Mouse (Mus musculus) gonadal fat pad, adult 2 months (tissue): ENCODE results near the gene Limd1. TPM values are rescaled to one million over a fixed set of nuclear protein-coding genes. Genes with fewer than 3 reads are reported as not detected.

ENCODE experiments used
- DNase-seq: peaks from one replicate; pipeline ENCODE4 v3.0.0-alpha.2; 2012; ENCODE audit warnings: low read depth
- polyA plus RNA-seq: library from polyadenylated mRNA; depleted of rRNA; stranded (reverse); fragments of >200 nt; gene quantifications from 2 replicates; pipeline ENCODE4 v1.2.3, GENCODE M21; 2012

Limd1 gene
- polyA plus RNA-seq, 1 experiment: 44.7 TPM

DNA sequence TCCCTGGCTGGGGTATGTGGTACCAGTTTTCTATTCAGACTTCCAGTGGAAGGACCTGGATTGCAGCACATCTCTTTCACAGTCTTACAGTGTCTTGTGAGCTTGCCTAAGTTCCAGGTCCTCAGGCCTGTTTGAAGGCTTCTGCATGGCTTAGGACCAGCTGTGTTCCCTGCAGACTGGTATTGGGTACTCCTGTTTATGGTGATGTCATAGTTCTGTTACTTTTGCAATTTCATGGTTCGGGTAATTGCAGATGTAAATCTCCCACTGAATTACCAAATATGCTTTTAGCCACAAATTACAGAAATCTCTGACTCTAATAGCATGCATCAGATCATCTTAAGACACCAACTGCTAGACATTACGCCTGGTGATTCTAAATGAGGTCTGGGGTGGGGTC lies 36.6 kb downstream of the Limd1 start:
- no peak for DNase-seq

DNA sequence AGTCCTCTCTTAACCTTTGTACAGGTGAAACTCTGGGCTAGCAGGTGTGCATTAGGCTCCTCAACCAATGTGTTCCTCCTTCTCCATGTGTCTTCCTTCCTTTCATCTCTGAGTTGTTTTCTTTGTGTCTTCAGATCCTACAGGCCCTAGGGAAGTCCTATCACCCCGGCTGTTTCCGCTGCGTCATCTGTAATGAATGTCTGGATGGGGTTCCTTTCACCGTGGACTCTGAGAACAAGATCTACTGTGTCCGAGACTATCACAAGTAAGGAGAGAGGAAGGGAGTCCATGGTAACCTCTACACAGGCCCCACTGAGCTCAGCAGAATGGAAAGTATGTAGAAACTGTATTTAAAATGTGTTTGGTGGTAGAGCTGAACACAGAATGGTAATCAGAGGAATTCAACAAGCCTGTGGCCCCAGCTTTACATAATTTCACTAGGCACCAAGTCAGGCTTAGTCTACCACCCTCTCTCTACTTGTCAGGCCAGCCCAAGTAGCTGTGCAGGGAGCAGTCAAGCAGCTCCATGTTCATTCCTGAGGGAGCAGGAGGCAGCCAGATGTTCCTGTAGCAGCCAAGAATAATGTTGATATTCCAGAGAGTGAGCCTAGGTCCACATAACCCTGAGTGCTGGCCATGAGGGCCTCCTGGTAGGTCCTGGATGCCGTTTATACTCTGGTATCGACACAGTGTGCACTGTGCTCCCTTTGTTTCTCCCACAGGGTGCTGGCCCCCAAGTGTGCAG lies 38.3 kb downstream of the Limd1 start:
- no peak for DNase-seq

DNA sequence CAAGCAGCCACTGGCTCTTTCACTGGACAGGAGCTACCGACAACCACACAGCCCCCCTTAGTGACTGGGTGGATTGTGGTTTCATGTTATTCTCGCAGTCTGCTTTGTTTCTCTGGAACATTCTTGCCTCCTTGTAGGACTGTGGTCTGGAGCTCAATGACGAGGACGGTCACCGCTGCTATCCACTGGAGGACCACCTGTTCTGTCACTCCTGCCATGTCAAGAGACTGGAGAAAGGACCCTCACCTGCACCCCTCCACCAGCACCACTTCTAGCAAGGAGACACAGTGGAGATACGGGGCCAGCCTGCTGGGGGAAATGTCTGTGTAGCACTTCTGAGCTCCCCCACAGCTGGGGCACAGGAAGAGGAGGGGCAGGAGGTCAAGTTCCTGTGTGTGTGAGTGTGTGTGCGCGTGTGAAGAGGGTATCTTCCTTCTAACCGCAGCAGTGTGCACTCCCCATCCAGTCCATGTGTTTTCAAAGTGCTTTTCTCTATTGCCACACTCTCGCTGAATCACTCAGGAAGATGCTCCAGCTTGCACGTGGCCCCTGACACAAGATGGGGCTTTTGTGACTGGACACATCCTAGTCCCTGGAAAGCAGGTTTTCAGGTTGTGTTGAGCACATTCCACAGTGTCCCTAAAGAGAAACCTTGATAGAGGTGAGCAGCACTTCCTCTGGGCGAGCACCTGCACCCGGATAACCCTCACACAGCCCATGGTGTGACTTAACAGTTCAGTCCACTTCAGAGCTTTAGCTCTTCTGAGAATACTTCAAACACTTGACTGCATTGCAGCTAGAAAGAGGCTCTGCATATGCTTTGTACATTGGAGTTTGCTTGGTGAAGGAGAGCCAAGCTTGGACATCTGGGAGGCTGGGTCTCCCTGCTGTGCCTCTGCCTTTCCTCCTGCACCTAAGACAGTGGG lies 40.7 kb downstream of the Limd1 start:
- DNase-seq: no peak

DNA sequence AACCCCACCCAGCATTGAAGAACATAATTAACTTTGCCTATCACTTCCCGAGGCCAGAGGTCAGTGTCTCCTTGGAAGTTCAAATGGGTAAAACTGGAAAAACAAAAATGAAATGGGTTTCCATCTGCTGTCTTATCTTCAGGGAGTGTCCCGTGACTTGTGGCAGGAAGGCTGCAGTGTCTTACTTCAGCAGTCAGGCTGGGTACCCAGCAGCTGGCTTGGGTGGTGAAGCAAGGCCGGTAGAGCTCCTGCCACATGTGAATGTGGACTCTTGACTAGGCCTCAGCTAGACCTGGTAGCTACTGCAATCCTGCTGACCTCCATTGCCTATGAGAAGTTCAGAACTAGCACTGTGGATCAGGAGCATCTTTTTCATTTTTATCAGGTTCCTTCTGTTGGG lies 42.2 kb downstream of the Limd1 start:
- DNase-seq: no peak

DNA sequence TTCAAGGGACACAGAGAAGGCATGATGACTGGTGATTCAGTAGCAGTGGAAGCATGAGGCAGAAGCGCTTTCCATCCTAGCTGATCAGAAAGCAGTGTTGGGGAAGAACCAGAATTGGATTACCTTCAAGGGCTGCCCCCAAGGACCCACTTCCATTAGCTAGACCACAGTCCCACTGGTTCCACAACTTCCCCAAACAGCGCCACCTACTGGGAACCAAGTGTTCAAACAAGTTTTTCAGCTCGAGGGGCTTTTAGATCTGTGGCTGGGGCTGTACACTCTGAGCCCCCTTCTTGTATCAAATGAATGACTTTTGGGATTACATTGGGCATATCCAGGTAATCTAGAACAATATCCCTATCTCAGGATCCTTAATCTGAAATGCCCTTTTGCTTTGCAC lies 45.2 kb downstream of the Limd1 start:
- DNase-seq: no peak

DNA sequence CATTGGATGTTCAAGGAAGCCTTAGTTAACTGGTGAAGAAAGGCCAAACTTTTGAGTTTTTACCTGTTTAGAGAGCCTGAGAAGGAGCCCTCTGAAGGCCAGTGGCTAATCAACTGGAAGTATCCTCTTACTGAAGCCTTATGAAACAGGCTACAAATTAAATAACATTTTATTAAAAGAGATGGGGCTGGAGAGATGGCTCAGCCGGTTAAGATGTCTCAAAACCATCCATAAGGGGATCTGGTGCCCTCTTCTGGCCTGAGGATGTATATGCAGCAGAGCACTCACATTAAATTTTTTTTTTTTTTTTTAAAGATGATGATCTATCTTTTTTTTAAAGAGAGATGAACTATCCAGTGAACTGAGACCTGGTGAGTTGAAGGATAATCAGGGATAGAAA lies 46.6 kb downstream of the Limd1 start:
- DNase-seq: no peak

DNA sequence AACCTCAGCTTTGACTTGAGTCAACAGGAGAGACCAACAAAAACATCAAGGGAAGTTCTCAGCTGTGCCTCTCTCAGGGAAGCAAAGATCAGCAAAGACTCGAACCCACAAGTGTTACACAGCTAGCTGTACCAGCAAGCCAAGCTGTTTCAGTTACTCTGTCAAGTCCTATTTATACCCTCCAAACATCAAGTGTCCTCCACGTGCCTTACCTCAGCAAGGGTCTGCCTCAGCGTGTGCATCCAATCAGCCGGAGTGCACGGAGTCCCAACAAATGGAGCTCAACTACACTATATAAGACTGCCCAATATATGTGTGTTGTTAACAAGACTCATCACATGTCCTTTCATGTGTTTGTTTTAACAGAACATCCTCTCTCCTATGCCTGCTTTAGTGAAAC lies 48.0 kb downstream of the Limd1 start:
- no peak for DNase-seq

DNA sequence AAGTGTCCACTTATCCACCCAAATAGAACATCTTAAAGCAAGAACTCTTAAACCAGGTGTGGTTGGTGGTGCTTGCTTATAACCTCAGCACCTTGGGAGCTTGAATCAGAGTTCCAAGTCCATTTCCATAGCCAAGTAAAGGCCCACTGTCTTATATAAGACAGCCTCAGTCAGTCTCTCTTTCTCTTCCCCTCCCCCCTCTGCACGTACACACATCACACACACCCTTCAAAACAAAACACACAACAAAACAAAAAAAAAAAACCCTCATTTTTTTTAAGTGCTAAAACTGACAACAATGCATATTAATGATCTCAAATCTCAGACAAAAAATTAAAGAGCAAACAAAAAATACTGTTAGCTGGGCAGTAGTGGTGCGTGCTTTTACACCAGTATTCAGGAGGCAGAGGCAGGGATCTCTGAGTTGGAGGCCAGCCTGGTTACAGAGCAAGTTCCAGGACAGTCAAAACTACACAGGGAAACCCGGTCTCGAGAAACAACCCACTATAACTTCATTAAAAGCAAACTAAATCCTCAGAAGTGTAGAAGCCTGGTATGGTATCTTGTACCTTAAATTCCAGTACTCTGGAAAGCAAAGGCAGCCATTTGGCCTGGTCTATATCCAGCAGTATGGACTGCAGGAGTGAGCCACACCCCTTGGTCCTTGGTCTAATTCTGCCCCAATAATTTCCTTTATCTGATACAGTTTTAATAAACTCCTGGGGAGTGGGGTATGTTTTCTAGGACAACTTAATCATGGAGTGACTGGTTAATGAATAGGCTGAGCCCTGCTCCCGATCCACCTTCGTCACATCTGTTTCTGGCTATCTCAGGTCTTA lies 49.8 kb downstream of the Limd1 start:
- no peak for DNase-seq

DNA sequence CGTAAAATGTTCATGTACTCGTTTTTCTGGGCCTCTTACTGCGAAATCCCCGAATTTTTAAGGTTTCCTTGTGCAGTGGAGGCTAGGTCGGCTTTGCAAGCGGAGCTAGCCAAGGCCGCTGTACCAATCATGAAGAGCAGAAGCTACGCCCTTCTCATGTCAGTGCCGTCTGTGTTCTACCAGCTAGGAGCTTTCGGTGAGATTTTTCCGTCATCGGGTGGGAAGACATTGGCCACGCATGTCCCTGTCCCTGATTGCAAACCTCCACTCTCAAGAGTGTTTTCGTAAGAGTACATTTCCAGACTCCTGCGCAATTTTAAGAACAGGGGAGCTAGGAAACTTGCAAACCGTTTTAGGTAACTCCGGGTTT lies 50.4 kb downstream of the Limd1 start:
- DNase-seq: no peak

DNA sequence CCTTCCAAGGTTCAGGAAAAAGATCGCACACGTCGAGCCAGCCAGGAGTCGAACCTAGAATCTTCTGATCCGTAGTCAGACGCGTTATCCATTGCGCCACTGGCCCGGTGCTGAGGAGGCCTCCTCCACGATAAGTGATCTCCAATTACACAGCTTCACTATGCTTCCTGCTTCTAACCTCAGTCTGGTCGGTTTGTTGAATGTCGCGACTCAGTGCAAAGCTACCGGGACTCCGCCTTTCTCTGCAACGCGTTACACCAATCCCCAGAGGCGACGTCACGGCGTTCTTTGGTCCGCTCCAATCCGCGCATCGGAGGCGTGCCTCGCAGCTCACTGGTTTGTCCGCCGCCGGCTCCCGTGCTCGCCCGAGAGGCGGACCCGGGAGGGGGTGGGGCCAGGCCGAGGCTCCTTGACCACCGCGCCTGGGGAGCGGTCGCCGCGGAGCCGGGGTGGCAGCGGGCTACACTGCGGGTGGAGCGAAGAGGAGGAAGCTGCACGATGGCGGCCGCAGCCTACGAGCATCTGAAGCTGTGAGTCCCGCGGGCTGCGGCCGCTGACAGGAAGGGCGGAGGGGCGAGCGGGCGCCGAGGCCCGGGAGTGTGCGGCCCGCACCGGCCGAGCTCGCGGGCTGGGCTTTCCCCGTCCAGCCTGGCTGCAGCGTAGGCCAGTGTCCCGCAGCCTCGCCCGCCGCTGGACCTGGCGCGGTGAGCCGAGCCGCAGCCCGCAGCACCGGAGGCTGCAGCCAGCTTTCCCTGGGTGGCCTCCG lies 51.1 kb downstream of the Limd1 start, which contains the start of gene Sacm1l:
Gene Sacm1l, plus strand, starts transcription at position 368 of the 766 bp plus-strand sequence.
- DNase-seq: peak; percentile 97

DNA sequence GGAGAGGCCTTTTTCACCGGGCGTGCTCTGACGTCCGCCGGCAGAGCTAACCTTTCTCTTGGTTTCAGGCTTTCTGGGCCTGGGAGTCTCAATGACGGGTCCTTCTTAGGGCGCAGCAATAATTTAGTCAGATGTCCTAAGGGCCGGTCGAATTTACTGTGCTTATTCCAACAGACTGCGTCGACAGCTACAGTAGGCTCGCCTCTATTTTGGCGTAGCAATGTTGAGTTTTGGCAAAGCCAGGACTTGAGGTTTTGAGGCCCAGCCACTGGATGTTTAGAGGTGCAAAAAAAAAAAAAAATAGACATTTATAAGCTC lies 51.6 kb downstream of the Limd1 start:
- DNase-seq: no peak

DNA sequence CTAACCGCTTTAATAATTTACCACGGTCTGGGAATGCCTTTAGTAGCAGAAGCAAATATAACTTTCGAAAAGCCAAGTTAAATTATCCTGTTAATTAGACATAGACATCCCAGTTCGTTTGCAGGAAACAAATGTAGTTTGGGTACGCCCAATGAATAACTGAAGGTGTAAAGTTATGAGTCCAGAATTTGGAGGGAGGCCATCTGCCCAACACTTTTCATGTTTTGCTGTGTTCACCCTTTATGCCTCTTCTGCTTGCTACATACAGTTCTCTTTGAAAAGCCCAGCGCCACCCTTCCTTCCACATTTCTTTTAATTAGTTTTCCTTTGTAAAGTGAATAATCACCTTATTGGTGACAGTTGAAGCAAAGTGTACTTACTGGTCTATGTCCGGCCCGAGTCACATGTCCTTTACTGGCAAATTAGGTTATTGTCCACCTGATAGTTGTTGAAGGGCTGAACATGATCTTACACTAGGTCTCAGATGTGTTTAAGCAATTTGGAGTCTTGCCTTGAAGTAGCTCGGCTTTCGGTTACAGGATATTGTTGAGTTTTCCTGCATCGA lies 52.1 kb downstream of the Limd1 start:
- no peak for DNase-seq

DNA sequence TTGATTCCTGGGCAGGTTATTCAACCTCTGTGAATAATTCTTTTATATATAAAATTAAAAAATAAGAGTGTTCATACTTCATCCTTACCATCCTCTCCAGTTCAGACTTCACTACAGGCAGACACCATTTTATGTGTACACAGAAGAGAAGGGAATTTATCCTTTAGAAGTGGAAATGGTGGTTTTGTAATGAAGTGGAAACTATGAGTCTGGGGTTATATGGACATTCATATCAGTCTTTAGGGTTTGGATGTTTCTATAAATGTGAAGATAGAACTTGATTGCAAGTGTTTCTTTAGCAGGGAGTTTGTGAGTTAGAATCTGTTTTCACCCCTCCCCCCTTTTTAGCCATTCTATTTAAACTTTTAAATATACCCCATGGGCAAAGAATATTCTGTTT lies 52.7 kb downstream of the Limd1 start:
- DNase-seq: no peak

DNA sequence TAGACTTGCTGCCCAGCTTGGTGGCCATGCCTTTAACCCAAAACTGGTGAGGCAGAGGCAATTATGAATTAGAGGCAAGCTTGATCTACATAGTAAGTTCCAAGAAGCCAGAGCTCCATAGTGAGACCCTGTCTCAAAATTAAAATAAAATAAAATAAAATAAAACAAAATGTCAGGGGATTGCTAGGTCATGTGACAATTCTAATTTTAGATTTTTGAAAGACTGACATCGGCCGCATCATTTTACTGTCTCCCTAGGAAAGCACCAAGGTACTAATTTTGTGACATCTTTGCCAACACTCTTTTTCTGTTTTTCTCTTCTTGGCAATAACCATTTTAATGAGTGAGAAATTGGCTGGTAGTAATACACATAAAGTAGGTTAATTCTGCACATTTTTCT lies 58.1 kb downstream of the Limd1 start:
- DNase-seq: no peak

DNA sequence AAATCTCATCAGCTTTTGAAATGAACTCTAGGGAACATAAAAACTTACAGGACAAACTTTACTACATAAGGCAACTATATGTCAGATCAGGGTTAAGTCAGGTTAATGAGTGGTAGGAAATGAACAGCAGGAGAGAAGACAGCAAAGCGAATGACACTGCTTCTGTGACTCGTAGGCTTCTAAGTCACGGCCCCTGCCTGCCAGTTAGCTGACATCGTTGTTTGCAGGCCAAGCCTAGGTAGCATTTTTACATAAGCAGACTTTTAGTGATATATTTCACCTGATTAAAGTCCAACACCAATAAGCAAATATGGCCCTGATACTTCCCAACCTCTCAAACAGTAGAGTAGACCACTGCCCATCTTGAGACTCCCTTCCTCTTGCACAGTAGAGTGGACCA lies 59.7 kb downstream of the Limd1 start:
- no peak for DNase-seq

DNA sequence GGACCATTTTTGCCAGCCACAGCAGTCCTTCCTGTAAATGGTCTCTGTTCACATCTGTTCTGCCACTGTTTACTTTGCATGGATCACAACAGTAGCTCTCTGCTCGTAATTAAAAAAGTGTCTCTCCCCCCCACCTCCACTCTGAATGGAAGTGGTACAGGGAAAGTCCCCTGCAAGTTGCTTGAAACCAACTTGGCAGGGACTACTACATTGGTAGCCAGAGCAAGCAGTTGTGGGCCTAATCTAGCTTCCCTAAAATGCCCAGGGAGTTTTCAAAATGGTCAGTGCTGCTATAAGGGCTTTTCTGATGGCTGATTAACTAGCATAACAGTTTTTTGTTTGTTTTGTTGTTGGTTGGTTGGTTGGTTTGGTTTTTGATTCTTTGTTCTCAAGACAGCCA lies 60.6 kb downstream of the Limd1 start:
- no peak for DNase-seq

DNA sequence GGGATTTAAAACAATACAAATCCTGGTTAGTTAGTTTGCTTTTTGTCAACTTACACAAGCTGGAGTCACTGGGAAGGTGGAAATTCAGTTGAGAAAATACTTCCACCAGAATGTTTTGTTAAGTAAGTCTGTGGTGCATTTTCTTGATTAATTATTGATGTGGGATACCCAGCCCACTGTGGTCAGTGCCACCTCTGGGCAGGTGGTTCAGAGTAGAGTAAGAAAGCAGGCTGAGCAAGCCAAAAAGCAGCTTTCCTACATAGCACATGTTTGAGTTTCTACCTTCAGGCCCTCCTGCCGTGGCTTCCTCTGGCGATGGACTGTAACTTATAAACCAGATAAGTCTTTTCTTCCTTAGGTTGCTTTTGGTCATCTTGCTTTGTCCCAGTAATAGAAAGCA lies 61.3 kb downstream of the Limd1 start:
- DNase-seq: no peak

DNA sequence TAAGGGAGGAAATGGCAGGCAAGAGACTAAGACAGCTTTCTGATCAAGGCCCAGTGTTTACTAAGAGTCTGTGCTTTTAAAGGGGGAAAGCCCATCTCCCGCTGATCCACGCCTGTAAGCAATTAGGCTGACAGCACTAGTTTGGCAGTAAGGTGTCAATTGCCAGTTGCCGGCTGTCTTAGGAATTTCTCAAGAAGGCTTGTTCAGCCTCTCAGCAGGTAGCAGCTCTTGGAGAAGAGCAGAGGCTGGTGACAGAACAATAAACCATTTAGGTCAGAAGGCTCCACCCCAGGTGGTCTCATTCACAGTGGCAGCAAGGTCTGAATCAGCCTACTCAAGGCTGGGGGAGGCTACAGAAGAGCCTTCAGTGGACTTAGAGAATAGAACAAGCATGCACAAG lies 76.1 kb downstream of the Limd1 start:
- DNase-seq: no peak
